Mouse (Mus musculus): ENCODE data around the gene Gm45837. TPM values are rescaled to one million over a fixed set of nuclear protein-coding genes. Genes with fewer than 3 reads are reported as not detected.

Gm45837 gene
- polyA plus RNA-seq, 1 experiment from 2014 or later, result 4.0 TPM

DNA sequence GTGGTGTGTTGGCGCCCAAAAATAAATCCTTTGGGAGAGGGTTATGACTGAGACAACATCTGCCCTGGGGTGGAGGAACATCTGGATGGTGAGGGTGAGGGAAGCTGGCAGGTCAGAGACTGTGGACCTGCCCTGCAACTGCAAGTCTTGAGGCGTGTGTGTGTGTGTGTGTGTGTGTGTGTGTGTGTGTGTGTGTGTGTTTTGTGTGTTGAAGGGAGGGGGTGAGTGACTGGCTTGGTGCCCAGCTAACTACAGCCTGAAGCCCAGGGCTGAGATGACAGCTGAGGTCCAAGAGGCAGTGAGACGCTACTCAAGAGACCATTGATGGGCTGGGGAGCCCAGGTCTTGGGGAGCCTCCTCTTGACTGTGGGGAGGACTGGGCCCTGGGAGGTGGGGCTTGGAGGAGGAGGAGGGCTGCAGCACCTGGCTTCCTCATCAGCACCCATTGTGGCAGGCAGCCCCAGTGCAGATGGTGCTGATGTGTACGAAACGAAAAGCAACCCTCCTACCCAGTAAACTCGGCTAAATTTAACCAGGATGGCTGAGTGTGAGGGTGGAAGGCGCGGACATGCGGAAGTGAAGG, 71.9 kb downstream of the Gm45837 start:
- Histone ChIP-seq H3K27me3 (ENCODE audit: control insufficient read depth, insufficient read depth, low read depth, low read length) (no peaks in the 10 kb centered on the region), H3K9me3 (replicated peaks; ENCODE audit: control insufficient read depth, low read length) (no peaks in the 10 kb centered on the region), H3K4me1 (ENCODE audit: control insufficient read depth, low read depth, low read length) (no peaks in the 10 kb centered on the region), H3K36me3 (ENCODE audit: control insufficient read depth, insufficient read depth) (no peaks in the 10 kb centered on the region), H3K4me3 (ENCODE audit: low read depth, low read length) (no peak overlapping the region), H3K27ac (ENCODE audit: low read length) (no peak overlapping the region), H3K4me2 (ENCODE audit: low read depth, low read length) (no peak overlapping the region), H3K9ac (ENCODE audit: low read depth, low read length) (no peak overlapping the region)
- no peak for ATAC-seq (ENCODE audit: low read depth)
- 60% methylated on average over 9 of the region's 9 CpGs for WGBS (ENCODE audit: insufficient replicate concordance)

DNA sequence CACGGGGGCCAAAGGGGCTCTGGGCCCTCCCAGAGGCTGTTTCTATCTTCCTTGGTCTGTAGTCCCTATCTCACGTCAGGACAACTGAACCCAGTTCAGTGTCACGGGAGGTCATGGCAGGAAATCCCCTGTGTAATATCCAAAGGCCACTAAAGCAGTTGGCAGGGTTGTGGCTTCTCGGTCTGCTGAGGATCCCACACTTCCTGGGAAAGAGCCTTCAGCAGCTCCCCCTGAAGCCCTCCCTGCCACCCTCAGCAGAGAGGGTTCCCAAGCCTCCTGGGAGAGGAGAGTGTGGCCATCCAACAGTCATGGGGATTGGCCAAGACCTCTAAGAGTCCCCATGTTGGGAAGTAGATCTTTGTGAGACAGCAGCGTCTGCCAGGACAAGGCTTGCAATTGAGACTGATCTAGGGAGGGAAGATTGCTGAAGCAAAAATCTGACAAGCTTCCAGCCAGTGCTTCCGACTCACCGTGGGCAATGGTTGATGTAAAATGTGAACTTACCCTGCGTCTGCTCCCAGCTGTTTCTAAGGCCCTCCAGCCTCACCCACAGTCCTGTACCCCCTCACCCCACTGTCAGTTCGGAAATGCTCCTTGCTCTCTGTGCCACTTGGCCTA, 72.9 kb downstream of the Gm45837 start:
- no peaks in the 10 kb centered on the region for H3K27me3 ChIP-seq (ENCODE audit: control insufficient read depth, insufficient read depth, low read depth, low read length)
- H3K27ac ChIP-seq (ENCODE audit: low read length), result no peak overlapping the region
- H3K9ac ChIP-seq (ENCODE audit: low read depth, low read length), result no peak overlapping the region
- H3K4me3 ChIP-seq (ENCODE audit: low read depth, low read length), result no peak overlapping the region
- H3K36me3 ChIP-seq (ENCODE audit: control insufficient read depth, insufficient read depth), result no peaks in the 10 kb centered on the region
- H3K4me1 ChIP-seq (ENCODE audit: control insufficient read depth, low read depth, low read length), result no peaks in the 10 kb centered on the region
- H3K4me2 ChIP-seq (ENCODE audit: low read depth, low read length), result no peak overlapping the region
- H3K9me3 ChIP-seq (replicated peaks; ENCODE audit: control insufficient read depth, low read length), result no peaks in the 10 kb centered on the region
- ATAC-seq (ENCODE audit: low read depth), result no peak
- WGBS (ENCODE audit: insufficient replicate concordance), result 50% methylated on average over 9 of the region's 9 CpGs

GRCm38 (mm10) chr7:101487102-101487501, 76.4 kb downstream of the Gm45837 start:
- Histone ChIP-seq H3K4me2 (ENCODE audit: low read depth, low read length) (no peak overlapping the region), H3K27me3 (ENCODE audit: control insufficient read depth, insufficient read depth, low read depth, low read length) (no peaks in the 10 kb centered on the region), H3K36me3 (ENCODE audit: control insufficient read depth, insufficient read depth) (no peaks in the 10 kb centered on the region), H3K27ac (ENCODE audit: low read length) (no peak overlapping the region), H3K4me3 (ENCODE audit: low read depth, low read length) (no peak overlapping the region), H3K9me3 (replicated peaks; ENCODE audit: control insufficient read depth, low read length) (no peaks in the 10 kb centered on the region), H3K9ac (ENCODE audit: low read depth, low read length) (no peak overlapping the region), H3K4me1 (ENCODE audit: control insufficient read depth, low read depth, low read length) (no peaks in the 10 kb centered on the region)
- no peak for ATAC-seq (ENCODE audit: low read depth)
- 64% methylated on average over 5 of the region's 5 CpGs for whole genome bisulfite sequencing (ENCODE audit: insufficient replicate concordance)

DNA sequence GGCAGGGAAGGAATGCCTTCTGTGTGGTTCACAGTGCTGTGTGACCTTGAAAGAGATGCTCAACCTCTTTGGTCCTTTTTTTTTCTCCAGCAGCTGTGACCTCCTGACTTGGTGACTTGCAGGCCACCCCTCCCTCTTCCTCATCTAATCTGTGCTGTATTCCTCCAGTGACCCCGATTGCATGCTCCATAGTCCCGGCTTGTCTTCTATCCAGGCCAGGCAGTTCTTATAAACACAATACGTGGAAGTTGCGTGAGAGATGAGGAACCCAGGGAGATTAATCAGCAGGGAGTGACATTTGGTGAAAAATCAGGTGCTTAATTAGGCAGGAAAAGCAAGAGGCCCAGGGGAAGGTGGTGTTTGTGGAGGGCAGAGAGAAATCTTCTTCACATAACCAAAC, 80.3 kb downstream of the Gm45837 start:
- Histone ChIP-seq H3K4me3 (ENCODE audit: low read depth, low read length) (no peak overlapping the region), H3K27ac (ENCODE audit: low read length) (no peak overlapping the region), H3K9ac (ENCODE audit: low read depth, low read length) (no peak overlapping the region), H3K36me3 (ENCODE audit: control insufficient read depth, insufficient read depth) (no peaks in the 10 kb centered on the region), H3K4me1 (ENCODE audit: control insufficient read depth, low read depth, low read length) (no peaks in the 10 kb centered on the region), H3K9me3 (replicated peaks; ENCODE audit: control insufficient read depth, low read length) (no peaks in the 10 kb centered on the region), H3K4me2 (ENCODE audit: low read depth, low read length) (no peak overlapping the region), H3K27me3 (ENCODE audit: control insufficient read depth, insufficient read depth, low read depth, low read length) (no peaks in the 10 kb centered on the region)
- WGBS (ENCODE audit: insufficient replicate concordance), result 39% methylated on average over 4 of the region's 4 CpGs
- ATAC-seq (ENCODE audit: low read depth), result no peak; the same call in 1 of the 2 replicates

DNA sequence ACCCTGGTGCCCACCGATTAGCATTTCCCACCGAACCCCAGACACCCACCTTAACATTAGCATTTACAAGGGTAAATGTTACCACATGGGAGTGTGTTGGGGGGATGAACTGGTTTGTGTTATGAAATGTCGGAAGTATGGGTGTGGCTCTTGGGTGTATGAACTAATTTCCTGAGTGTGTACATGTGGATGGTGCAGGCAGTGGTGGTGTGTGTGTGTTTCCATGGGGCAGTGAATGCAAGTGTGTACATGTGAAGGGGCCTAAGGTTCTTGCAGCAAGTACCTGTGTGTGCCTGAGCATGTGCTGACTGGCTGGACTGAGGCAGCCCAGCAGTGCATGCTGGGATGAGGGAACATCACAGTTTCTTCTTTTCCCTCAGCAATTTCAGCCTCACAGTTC, 87.7 kb downstream of the Gm45837 start:
- Histone ChIP-seq H3K27me3 (ENCODE audit: control insufficient read depth, insufficient read depth, low read depth, low read length) (no peaks in the 10 kb centered on the region; the same call in 1 of the 2 replicates), H3K4me2 (ENCODE audit: low read depth, low read length) (no peak overlapping the region), H3K36me3 (ENCODE audit: control insufficient read depth, insufficient read depth) (no peaks in the 10 kb centered on the region), H3K9ac (ENCODE audit: low read depth, low read length) (no peak overlapping the region), H3K9me3 (replicated peaks; ENCODE audit: control insufficient read depth, low read length) (no peaks in the 10 kb centered on the region), H3K27ac (ENCODE audit: low read length) (peak overlapping the region; percentile 61), H3K4me3 (ENCODE audit: low read depth, low read length) (no peak overlapping the region), H3K4me1 (ENCODE audit: control insufficient read depth, low read depth, low read length) (no peaks in the 10 kb centered on the region)
- 59% methylated on average over 3 of the region's 3 CpGs for WGBS (ENCODE audit: insufficient replicate concordance)
- ATAC-seq (ENCODE audit: low read depth), result no peak

DNA sequence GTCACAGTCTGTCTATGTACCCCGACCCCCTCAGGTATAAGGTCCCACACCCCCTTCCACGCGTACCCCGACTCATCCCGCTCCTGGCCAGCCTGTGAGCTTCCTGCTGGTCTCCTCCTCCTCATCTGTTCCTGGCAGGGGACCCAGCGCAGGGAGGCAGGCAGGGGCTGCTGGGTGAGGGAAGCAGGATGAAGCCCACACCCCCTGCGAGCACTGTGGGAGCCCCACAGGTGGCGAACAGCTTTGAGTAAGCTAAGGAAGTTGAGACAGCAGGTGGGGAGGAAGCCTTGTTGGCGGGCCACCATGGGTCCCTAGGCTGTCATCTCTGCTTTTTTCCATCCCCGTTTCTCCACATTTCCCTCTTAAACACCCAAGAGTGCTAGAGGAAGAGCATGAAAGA, 88.6 kb downstream of the Gm45837 start:
- Histone ChIP-seq H3K27ac (ENCODE audit: low read length) (peak overlapping the region; percentile 53; the same call in 1 of the 2 replicates), H3K27me3 (ENCODE audit: control insufficient read depth, insufficient read depth, low read depth, low read length) (peaks cover 4% of the 10 kb centered on the region), H3K36me3 (ENCODE audit: control insufficient read depth, insufficient read depth) (no peaks in the 10 kb centered on the region), H3K4me1 (ENCODE audit: control insufficient read depth, low read depth, low read length) (peaks cover 5% of the 10 kb centered on the region; the same call in 1 of the 2 replicates), H3K9ac (ENCODE audit: low read depth, low read length) (no peak overlapping the region), H3K9me3 (replicated peaks; ENCODE audit: control insufficient read depth, low read length) (no peaks in the 10 kb centered on the region), H3K4me3 (ENCODE audit: low read depth, low read length) (no peak overlapping the region), H3K4me2 (ENCODE audit: low read depth, low read length) (no peak overlapping the region)
- no peak for ATAC-seq (ENCODE audit: low read depth)
- WGBS (ENCODE audit: insufficient replicate concordance), result 41% methylated on average over 10 of the region's 10 CpGs

- H3K27me3 ChIP-seq (ENCODE audit: control insufficient read depth, insufficient read depth, low read depth, low read length), result peaks cover 4% of the 10 kb centered on the region
- 57% methylated on average over 9 of the region's 9 CpGs for WGBS (ENCODE audit: insufficient replicate concordance)
- H3K36me3 ChIP-seq (ENCODE audit: control insufficient read depth, insufficient read depth), result no peaks in the 10 kb centered on the region
- no peak overlapping the region for H3K4me3 ChIP-seq (ENCODE audit: low read depth, low read length)
- peaks cover 6% of the 10 kb centered on the region; the same call in 1 of the 2 replicates for H3K4me1 ChIP-seq (ENCODE audit: control insufficient read depth, low read depth, low read length)
- H3K27ac ChIP-seq (ENCODE audit: low read length), result peak overlapping the region; percentile 46
- ATAC-seq (ENCODE audit: low read depth), result no peak
- no peak overlapping the region for H3K9ac ChIP-seq (ENCODE audit: low read depth, low read length)
- no peaks in the 10 kb centered on the region for H3K9me3 ChIP-seq (replicated peaks; ENCODE audit: control insufficient read depth, low read length)
- no peak overlapping the region for H3K4me2 ChIP-seq (ENCODE audit: low read depth, low read length)
Measured at GRCm38 (mm10) chr7:101499701-101500100, 89.0 kb downstream of the Gm45837 start.

DNA sequence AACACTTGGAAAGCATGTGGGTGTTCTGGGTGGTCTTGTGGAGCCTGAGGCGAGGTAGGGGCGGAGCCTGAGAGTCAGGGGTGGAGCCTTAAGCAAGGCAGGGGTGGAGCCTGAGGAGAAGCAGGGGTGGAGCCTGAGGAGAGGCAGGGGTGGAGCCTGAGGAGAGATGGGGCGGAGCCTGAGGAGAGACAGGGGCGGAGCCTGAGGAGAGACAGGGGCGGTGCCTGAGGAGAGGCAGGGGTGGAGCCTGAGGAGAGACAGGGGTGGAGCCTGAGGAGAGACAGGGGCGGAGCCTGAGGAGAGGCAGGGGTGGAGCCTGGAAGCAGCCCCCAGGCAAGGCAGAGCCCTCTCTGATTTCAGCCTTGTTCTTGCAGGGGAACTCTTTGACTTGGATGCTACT, 90.5 kb downstream of the Gm45837 start:
- Histone ChIP-seq H3K27me3 (ENCODE audit: control insufficient read depth, insufficient read depth, low read depth, low read length) (peaks cover 4% of the 10 kb centered on the region), H3K4me2 (ENCODE audit: low read depth, low read length) (no peak overlapping the region), H3K27ac (ENCODE audit: low read length) (no peak overlapping the region), H3K36me3 (ENCODE audit: control insufficient read depth, insufficient read depth) (no peaks in the 10 kb centered on the region), H3K4me1 (ENCODE audit: control insufficient read depth, low read depth, low read length) (peaks cover 6% of the 10 kb centered on the region; the same call in 1 of the 2 replicates), H3K9ac (ENCODE audit: low read depth, low read length) (no peak overlapping the region), H3K9me3 (replicated peaks; ENCODE audit: control insufficient read depth, low read length) (no peaks in the 10 kb centered on the region), H3K4me3 (ENCODE audit: low read depth, low read length) (no peak overlapping the region)
- WGBS (ENCODE audit: insufficient replicate concordance), result 54% methylated on average over 6 of the region's 6 CpGs
- ATAC-seq (ENCODE audit: low read depth), result no peak

GRCm38 (mm10) chr7:101501675-101502074, 91.0 kb downstream of the Gm45837 start:
- no peak for ATAC-seq (ENCODE audit: low read depth)
- Histone ChIP-seq H3K27ac (ENCODE audit: low read length) (no peak overlapping the region), H3K36me3 (ENCODE audit: control insufficient read depth, insufficient read depth) (no peaks in the 10 kb centered on the region), H3K27me3 (ENCODE audit: control insufficient read depth, insufficient read depth, low read depth, low read length) (peaks cover 4% of the 10 kb centered on the region), H3K4me3 (ENCODE audit: low read depth, low read length) (no peak overlapping the region), H3K9ac (ENCODE audit: low read depth, low read length) (no peak overlapping the region), H3K4me2 (ENCODE audit: low read depth, low read length) (no peak overlapping the region), H3K9me3 (replicated peaks; ENCODE audit: control insufficient read depth, low read length) (no peaks in the 10 kb centered on the region), H3K4me1 (ENCODE audit: control insufficient read depth, low read depth, low read length) (peaks cover 6% of the 10 kb centered on the region; the same call in 1 of the 2 replicates)
- 71% methylated on average over 6 of the region's 6 CpGs for WGBS (ENCODE audit: insufficient replicate concordance)
